Mouse (Mus musculus) hindbrain, embryonic 13.5 days (tissue): ENCODE results near the gene Id3. TPM values are rescaled to one million over a fixed set of nuclear protein-coding genes. Genes with fewer than 3 reads are reported as not detected.

Experiments
- ATAC-seq: fragments of 200-750 bp; cut with Nextera tagmentation; 2 replicates; pipeline ENCODE4 v1.8.0; 2017; ENCODE audit warnings: moderate TSS enrichment; ENCODE audit not compliant: low FRiP score
- H3K27ac ChIP-seq: fragments of 300-500 bp; sonication (generic); 2 replicates; pipeline ENCODE4 v1.5.1; 2015; ENCODE audit warnings: inconsistent platforms, mild to moderate bottlenecking, moderate library complexity
- H3K27me3 ChIP-seq: fragments of 300-500 bp; sonication (generic); 2 replicates; pipeline ENCODE4 v1.6.1; 2015; ENCODE audit warnings: mild to moderate bottlenecking, inconsistent platforms
- H3K36me3 ChIP-seq: fragments of 300-500 bp; sonication (generic); 2 replicates; pipeline ENCODE4 v1.6.1; 2015; ENCODE audit warnings: mild to moderate bottlenecking, inconsistent platforms
- H3K4me1 ChIP-seq: fragments of 300-500 bp; sonication (generic); replicated peaks from 2 replicates; pipeline ENCODE4 v1.6.1; 2015; ENCODE audit warnings: inconsistent platforms
- H3K4me2 ChIP-seq: fragments of 300-500 bp; sonication (generic); 2 replicates; pipeline ENCODE4 v1.6.1; 2015; ENCODE audit warnings: inconsistent platforms, mild to moderate bottlenecking, moderate library complexity
- H3K4me3 ChIP-seq: fragments of 300-500 bp; sonication (generic); 2 replicates; pipeline ENCODE4 v1.5.1; 2015; ENCODE audit warnings: mild to moderate bottlenecking, inconsistent platforms
- H3K9ac ChIP-seq: fragments of 300-500 bp; sonication (generic); 2 replicates; pipeline ENCODE4 v1.6.1; 2015; ENCODE audit warnings: mild to moderate bottlenecking, inconsistent platforms
- H3K9me3 ChIP-seq: fragments of 300-500 bp; sonication (generic); 2 replicates; pipeline ENCODE4 v1.6.1; 2016; ENCODE audit warnings: inconsistent platforms
- WGBS: fragments of 180-500 bp; shearing (Covaris S2); methylation state at CpG from one replicate; pipeline ENCODE4 v1.1.7; 2015; 5-methylcytosine and 5-hydroxymethylcytosine counted together
- polyA plus RNA-seq: library from polyadenylated mRNA; unstranded; fragments of >200 nt; fragmentation: Nextera tagmentation; extraction: Ambion mirVana; gene quantifications from 2 replicates; pipeline ENCODE4 v1.2.1, GENCODE M21; 2015

The Id3 gene
- polyA plus RNA-seq, 1 experiment from 2014 or later, result 269 TPM

- Histone ChIP-seq H3K4me2 (peak overlapping the region; percentile 89), H3K4me1 (peaks cover 89% of the 10 kb centered on the region), H3K9me3 (no peaks in the 10 kb centered on the region), H3K36me3 (no peaks in the 10 kb centered on the region), H3K27ac (peak overlapping the region; percentile 91), H3K9ac (peak overlapping the region; percentile 87), H3K4me3 (peak overlapping the region; percentile 63), H3K27me3 (peaks cover 21% of the 10 kb centered on the region; the same call in 1 of the 2 replicates)
- under 1% methylated on average over 50 of the region's 50 CpGs for WGBS
- ATAC-seq, result no peak; the same call in 1 of the 2 replicates
Measured at GRCm38 (mm10) chr4:136144126-136144926, 1.0 kb downstream of the Id3 start.

DNA sequence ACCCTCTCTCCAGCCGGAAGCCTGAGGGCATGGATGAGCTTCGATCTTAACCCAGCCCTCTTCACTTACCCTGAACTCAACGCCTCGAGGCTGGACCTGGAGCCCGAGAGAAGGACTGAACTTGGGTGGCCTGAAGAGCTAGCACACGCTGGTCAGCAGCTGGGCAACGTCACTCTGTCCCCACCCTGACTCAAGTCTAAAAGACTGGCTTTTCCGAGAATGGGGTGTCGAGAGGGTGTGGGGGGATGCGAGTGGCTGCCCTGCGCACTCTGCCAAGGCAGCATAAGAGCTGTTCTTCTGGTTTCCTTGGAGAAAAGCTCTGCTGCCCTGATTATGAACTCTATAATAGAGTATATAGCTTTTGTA, 1.6 kb downstream of the Id3 start:
- Histone ChIP-seq H3K27ac (peak overlapping the region; percentile 91), H3K9ac (peak overlapping the region; percentile 87), H3K4me2 (peak overlapping the region; percentile 89), H3K4me3 (peak overlapping the region; percentile 63), H3K9me3 (no peaks in the 10 kb centered on the region), H3K36me3 (no peaks in the 10 kb centered on the region), H3K4me1 (peaks cover 83% of the 10 kb centered on the region), H3K27me3 (peaks cover 21% of the 10 kb centered on the region; the same call in 1 of the 2 replicates)
- WGBS, result 1% methylated on average over 11 of the region's 11 CpGs
- ATAC-seq, result no peak

DNA sequence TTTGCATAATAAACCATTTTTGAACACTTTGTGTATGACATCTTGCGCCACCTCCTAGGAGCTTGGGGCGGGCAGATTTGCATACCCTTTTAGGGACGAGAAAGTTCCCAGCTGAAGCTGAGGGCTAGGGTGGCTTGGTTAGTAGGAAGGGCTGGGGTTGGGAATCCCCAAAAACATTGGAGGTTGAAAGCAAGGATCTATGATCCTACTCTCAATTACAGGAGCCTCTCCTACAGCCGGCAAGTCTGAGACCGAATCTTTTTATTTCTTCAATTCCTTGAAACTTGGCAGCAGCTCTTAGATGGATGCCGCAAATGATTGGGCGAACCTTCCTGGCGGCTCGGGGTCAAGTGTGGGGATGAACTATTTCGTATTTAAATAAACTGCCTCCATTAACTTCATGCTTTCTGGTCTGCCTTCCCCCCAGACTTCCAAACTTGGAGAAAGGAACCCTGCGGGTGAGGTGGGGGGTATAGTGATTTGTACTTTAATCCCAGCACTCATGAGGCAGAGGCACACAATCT, 2.1 kb downstream of the Id3 start:
- WGBS, result 10% methylated on average over 11 of the region's 11 CpGs
- ATAC-seq, result no peak
- H3K27me3 ChIP-seq, result peaks cover 21% of the 10 kb centered on the region; the same call in 1 of the 2 replicates
- no peaks in the 10 kb centered on the region for H3K9me3 ChIP-seq
- H3K27ac ChIP-seq, result peak overlapping the region; percentile 91
- no peaks in the 10 kb centered on the region for H3K36me3 ChIP-seq
- peak overlapping the region; percentile 87 for H3K9ac ChIP-seq
- peak overlapping the region; percentile 89 for H3K4me2 ChIP-seq
- H3K4me1 ChIP-seq, result peaks cover 81% of the 10 kb centered on the region
- peak overlapping the region; percentile 63 for H3K4me3 ChIP-seq

DNA sequence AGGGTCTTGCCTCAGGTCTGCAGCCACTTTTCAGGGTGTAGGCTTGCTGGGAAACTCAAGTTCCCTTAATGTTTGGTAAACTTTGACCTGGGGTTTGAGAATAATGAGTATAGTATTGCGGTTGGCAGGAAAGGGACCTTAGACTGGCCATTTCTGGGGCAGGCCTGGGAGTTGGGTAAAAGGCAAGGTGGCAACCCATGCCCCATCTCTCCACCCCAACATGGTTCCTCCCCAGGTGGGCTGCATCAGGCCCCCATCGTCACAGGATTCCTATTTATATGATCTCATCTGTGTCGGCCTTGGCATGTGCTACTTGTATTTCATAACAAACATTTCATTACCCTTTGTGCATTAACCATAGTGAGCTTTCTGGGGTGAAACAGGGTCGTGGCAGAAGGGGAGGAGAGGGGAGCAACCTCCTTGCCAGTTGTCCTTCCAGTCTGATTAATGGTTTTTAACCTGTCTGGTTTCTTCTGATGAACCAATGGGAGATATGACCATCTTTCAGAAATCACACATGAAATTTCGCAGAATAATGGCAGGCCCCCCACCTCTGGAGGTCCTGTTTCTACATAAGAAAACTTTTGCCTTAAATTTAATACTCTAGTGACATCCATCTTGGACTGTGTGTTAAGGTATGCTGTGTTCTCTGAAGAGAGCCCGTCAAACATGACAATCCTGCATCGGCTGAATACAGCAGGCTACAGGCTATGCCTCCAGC, 2.9 kb downstream of the Id3 start:
- Histone ChIP-seq H3K27ac (peak overlapping the region; percentile 91), H3K36me3 (no peaks in the 10 kb centered on the region), H3K4me2 (peak overlapping the region; percentile 89), H3K4me3 (peak overlapping the region; percentile 63), H3K27me3 (peaks cover 21% of the 10 kb centered on the region; the same call in 1 of the 2 replicates), H3K9ac (peak overlapping the region; percentile 87; the same call in 1 of the 2 replicates), H3K9me3 (no peaks in the 10 kb centered on the region), H3K4me1 (peaks cover 77% of the 10 kb centered on the region)
- no peak for ATAC-seq
- 11% methylated on average over 7 of the region's 7 CpGs for WGBS

GRCm38 (mm10) chr4:136146712-136147154, 3.4 kb downstream of the Id3 start:
- WGBS, result 3% methylated on average over 6 of the region's 6 CpGs
- peak overlapping the region; percentile 91 for H3K27ac ChIP-seq
- peaks cover 74% of the 10 kb centered on the region for H3K4me1 ChIP-seq
- 0 out of 2 replicates have a peak overlapping the region, but pooled peaks have one; percentile 87 for H3K9ac ChIP-seq
- H3K9me3 ChIP-seq, result no peaks in the 10 kb centered on the region
- no peak for ATAC-seq
- H3K4me3 ChIP-seq, result peak overlapping the region; percentile 63; the same call in 1 of the 2 replicates
- H3K36me3 ChIP-seq, result no peaks in the 10 kb centered on the region
- peak overlapping the region; percentile 89 for H3K4me2 ChIP-seq
- H3K27me3 ChIP-seq, result peaks cover 21% of the 10 kb centered on the region; the same call in 1 of the 2 replicates

DNA sequence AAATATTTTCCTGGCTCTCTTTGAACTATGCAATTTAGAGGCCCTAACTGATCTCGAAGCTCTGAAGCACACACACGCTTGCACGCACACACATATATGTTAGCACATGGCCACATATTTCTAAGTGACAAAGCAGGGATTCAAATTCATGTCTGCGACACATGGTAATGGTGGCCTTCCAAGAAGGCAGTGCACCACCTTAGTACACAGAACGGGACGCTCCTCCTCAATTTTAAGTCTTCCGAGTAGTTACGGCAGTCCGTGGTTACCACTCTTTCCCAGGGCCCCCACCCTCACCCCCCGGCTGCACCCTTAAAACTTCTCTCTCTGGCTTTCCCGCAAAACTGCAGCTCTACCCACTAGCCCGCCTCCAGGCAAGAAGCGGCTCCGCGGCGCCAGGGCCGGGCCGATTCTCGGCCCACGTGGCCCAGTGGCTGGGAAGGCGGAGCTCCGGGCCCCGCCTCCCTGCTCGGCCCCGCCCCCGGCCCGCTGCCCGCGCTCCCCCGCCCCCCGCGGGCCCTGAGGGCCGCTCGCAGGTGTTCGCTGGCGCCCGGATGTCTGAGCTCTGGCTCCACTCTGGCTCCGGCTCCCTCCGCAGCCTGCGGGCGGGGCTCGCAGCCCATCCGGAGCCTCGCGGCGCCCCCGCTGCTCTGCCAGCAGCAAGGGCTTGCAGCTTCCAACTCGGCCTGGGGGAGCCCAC, 4.3 kb downstream of the Id3 start:
- Histone ChIP-seq H3K4me3 (peak overlapping the region; percentile 41), H3K4me1 (peaks cover 66% of the 10 kb centered on the region), H3K27ac (peak overlapping the region; percentile 70), H3K27me3 (peaks cover 21% of the 10 kb centered on the region; the same call in 1 of the 2 replicates), H3K9ac (peak overlapping the region; percentile 67), H3K36me3 (no peaks in the 10 kb centered on the region), H3K4me2 (peak overlapping the region; percentile 89), H3K9me3 (no peaks in the 10 kb centered on the region)
- WGBS, result under 1% methylated on average over 33 of the region's 48 CpGs
- peak; percentile 63 for ATAC-seq

- Histone ChIP-seq H3K27me3 (peaks cover 21% of the 10 kb centered on the region; the same call in 1 of the 2 replicates), H3K36me3 (no peaks in the 10 kb centered on the region), H3K27ac (peak overlapping the region; percentile 70), H3K4me3 (peak overlapping the region; percentile 41), H3K4me1 (peaks cover 57% of the 10 kb centered on the region), H3K4me2 (peak overlapping the region; percentile 89), H3K9ac (peak overlapping the region; percentile 67), H3K9me3 (no peaks in the 10 kb centered on the region)
- 7% methylated on average over 31 of the region's 31 CpGs for WGBS
- ATAC-seq, result no peak
Measured at GRCm38 (mm10) chr4:136148342-136149044, 5.2 kb downstream of the Id3 start.

DNA sequence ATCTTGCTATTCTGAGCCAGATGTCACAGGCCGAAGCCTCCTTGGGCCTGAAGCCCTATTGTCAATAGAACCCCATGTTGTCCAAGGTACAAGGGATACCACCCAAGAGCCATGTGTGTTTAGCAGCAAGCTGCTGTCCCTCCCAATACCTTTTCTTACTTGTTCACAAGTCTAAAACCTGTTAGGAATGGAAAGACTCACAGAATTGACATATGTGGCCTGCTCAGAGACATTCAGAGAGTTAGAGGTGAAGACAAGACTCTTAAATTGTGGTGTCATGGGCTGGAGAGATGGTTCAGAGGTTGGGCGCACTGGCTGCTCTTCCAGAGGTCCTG, 5.7 kb downstream of the Id3 start:
- no peak for ATAC-seq
- Histone ChIP-seq H3K27ac (peak overlapping the region; percentile 70), H3K36me3 (no peaks in the 10 kb centered on the region), H3K27me3 (peaks cover 21% of the 10 kb centered on the region; the same call in 1 of the 2 replicates), H3K9ac (no peak overlapping the region), H3K4me1 (peaks cover 52% of the 10 kb centered on the region), H3K9me3 (no peaks in the 10 kb centered on the region), H3K4me3 (no peak overlapping the region), H3K4me2 (no peak overlapping the region)
- 74% methylated on average over 2 of the region's 2 CpGs for WGBS

GRCm38 (mm10) chr4:136149734-136150133, 6.4 kb downstream of the Id3 start:
- no peaks in the 10 kb centered on the region for H3K9me3 ChIP-seq
- H3K27me3 ChIP-seq, result peaks cover 19% of the 10 kb centered on the region; the same call in 1 of the 2 replicates
- 30% methylated on average over 3 of the region's 3 CpGs for WGBS
- no peak for ATAC-seq
- H3K36me3 ChIP-seq, result no peaks in the 10 kb centered on the region
- no peak overlapping the region for H3K4me3 ChIP-seq
- H3K4me1 ChIP-seq, result peaks cover 44% of the 10 kb centered on the region
- no peak overlapping the region for H3K4me2 ChIP-seq
- no peak overlapping the region for H3K9ac ChIP-seq
- H3K27ac ChIP-seq, result no peak overlapping the region

DNA sequence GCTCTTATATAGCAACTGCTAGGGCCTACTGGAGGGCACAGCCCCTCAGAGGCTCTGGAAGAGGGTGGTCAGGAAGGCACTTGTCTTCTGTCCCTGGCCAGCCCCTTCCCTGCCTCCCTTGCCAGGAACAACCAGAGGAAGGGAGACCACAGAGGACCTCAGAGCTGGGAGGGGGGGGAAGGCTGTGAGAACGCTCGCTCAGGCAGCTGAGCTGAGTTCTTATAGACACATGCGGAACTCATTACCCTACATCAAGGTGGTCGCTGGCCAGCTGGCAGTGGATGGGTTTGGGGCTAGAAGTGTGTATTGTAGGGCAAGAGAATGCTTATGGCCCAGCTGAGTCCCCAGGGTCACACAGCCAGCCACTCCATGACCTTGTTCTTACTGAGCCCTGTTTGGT, 7.3 kb downstream of the Id3 start:
- no peak for ATAC-seq
- H3K9me3 ChIP-seq, result no peaks in the 10 kb centered on the region
- WGBS, result 31% methylated on average over 4 of the region's 4 CpGs
- peaks cover 37% of the 10 kb centered on the region for H3K4me1 ChIP-seq
- H3K4me2 ChIP-seq, result no peak overlapping the region
- no peak overlapping the region for H3K9ac ChIP-seq
- H3K27ac ChIP-seq, result no peak overlapping the region
- H3K36me3 ChIP-seq, result no peaks in the 10 kb centered on the region
- H3K27me3 ChIP-seq, result peaks cover 11% of the 10 kb centered on the region; the same call in 1 of the 2 replicates
- H3K4me3 ChIP-seq, result no peak overlapping the region

DNA sequence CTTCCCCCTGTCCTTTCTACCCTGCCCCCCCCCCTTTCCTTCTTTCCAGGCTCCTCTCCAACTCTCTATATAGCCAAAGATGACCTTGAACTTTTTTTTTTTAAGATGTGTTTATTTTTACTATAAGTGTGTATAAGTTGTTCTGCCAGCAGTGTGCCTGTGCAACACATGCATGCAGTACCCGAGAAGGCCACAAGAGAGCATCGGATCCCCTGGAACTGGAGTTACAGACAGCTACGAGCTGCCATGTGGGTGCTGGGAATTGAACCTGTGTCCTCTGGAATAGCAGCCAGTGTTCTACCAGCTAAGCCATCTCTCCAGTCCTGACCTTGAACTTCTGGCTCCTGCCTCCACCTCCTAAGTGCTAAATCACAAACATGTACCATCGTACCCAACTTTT, 9.5 kb downstream of the Id3 start:
- no peak overlapping the region for H3K27ac ChIP-seq
- H3K36me3 ChIP-seq, result no peaks in the 10 kb centered on the region
- peaks cover 15% of the 10 kb centered on the region; the same call in 1 of the 2 replicates for H3K4me1 ChIP-seq
- H3K4me2 ChIP-seq, result no peak overlapping the region
- H3K9me3 ChIP-seq, result no peaks in the 10 kb centered on the region
- H3K9ac ChIP-seq, result no peak overlapping the region
- 90% methylated on average over 4 of the region's 4 CpGs for WGBS
- H3K4me3 ChIP-seq, result no peak overlapping the region
- ATAC-seq, result no peak
- H3K27me3 ChIP-seq, result no peaks in the 10 kb centered on the region
